Mouse (Mus musculus) right cerebral cortex, postnatal 10 days (tissue): ENCODE data around the gene Mrpl20.
A peak's percentile ranks its signal among the peaks of the same experiment; 100 is the strongest.

Source experiments
- DNase-seq, 2 experiments: peaks; one replicate each; pipeline ENCODE4 v3.0.0; 2021; ENCODE audit warnings: low spot score in 2 of 2

The Mrpl20 gene

DNA sequence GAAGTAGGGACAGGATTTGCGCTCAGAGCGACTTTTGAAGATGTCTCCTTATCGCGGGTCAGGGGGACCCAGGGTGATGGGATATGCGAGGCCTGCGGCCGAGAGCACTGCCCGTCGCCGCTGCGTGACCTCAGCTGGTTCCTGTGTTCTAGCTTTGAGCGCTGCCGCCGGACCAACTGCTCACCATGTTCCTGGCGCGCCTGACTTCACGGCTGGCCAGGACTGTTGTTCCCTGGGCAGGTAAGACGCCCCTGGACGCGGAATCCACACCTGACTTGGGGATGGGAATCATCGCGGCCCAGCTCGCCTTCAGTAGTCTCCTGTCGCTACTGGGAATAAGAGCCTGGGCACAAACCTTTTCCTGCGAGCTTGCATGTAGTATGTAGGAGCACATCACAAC is 29.2 kb downstream of the Mrpl20 start:
- no peak for DNase-seq

DNA sequence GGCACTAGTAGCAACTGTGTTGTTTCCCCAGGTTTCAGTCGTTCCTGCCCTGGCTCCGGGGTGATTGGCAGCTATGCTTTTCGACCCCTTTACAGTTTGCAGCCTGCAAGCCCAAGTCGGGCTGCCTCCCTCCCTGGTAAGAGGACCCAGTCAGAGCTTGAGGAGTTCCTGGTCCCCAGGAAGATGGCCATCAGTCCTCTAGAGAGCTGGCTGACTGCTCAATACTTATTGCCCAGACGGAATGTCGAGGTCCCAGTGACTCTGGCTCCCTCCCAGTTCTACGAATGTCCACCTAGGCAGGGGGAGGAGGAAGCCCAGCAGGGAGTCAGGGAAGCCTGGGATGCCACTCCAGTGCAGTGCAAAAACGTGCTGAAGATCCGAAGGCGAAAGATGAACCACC is 29.6 kb downstream of the Mrpl20 start:
- peak in 1 of 2 experiments; percentile 31 for DNase-seq

DNA sequence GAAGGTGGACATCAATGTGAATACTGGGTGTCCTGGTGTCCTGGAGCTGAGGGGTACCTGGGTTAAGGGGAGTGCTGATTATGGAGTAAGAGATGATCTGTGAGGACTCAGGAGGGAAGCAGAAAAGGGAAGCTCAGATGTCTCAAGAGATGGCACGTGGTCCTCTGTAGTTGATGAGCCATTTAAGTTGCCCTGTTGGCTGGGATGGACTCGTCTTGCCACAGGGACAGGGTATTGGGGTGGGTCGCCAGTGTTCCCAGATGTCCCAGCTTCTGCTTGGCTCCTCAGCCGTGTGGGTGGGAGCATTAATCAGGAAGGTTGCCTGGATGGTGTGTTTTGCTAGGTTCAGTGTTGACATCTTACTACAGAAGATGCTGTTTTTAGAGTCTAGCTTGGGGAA is 30.6 kb downstream of the Mrpl20 start:
- no peak for DNase-seq

DNA sequence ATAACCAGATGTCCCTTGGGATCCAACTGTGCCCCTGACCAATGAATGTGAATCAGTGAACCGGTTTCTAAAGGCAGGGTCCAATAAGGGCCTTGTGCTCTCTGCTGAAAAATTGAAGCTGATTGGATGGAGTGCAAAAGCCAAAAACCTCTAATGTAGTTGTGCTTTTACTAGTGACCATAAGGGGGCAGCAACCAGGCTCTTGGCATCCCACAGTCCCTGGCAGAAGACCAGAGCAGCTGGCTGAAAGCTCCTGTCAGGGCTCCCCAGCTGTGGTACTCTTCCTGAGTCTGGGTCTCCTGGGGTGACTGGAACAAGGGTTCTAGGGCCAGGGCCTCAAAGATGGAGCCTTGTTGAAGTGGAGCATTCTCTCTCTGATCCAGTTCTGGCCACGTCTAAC is 31.2 kb downstream of the Mrpl20 start:
- peak; percentile 86 for DNase-seq

DNA sequence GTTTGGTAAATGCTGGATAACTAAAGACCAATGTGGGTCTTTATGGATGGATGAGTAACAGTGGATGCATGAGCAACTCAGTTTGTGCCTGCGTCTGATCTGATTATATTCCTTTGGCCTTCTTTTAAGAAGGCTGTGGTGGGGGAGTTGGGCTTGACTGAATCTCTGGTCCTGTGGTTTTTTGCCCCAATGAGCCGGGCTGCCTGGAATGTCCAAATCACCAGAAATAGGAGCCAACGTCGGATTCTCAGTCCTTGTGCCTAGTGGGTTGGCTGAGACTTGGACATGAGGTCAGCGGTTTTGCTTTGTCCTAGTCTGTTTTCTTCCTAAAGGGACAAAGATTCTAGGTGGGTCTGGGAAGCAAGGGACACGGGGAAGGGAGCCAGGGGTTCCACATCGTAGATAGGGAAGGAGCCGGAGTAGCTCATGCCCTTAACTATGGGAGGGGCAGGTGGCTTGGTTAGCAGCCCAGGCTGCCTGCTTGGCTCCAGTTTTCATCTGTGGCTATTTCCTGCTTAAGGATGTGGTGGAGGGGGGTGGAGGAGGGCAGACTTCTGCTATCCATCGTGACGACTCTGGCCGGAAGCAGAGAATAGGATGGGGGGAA is 34.8 kb downstream of the Mrpl20 start:
- peak in 1 of 2 experiments; percentile 25 for DNase-seq

DNA sequence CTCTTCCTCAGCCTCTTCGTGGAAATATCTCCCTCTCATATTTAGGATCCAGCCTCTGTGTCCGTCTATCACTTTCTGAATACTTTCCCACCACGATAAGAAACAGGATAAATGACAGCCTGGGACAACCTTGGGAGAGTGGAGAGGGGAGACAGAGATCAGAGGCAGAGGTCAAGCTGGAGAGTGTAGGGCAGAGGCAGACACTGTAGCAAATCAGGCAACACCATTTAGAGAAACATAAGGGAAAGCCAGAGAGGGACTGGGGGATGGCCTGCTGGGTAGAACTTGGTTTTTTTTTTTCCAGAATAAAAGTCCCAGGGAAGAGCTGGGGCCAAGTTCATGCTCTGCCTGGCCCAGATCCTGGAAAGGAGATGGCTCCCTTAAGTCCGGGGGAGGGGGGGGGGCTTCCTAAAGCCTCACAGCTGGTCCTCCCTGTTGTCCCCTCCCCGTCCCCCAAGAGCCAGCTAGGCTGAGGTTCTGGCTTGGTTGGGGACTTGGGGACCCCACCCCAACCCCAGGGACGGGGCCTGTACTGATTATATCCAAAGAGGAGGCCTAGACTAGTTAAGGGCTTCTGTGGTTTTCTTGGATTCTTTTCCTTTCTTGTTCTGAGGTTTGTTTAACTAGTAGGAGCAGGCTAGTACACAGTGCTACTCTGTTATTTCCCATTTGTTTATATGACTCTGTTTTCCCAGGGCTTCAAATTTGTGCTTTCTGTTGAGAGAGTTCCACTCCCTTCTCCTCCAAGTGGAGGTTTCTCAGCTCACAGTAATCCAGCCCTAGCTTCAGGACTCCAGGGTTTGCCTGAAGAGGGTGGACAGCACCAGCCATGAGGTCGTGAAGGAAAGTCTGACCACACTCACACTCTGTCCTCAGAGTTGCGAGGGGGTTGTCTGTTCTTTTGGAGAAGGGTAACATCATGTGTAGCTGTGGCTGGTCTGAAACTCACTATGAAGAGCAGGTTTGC is 35.8 kb downstream of the Mrpl20 start:
- DNase-seq, result no peak

DNA sequence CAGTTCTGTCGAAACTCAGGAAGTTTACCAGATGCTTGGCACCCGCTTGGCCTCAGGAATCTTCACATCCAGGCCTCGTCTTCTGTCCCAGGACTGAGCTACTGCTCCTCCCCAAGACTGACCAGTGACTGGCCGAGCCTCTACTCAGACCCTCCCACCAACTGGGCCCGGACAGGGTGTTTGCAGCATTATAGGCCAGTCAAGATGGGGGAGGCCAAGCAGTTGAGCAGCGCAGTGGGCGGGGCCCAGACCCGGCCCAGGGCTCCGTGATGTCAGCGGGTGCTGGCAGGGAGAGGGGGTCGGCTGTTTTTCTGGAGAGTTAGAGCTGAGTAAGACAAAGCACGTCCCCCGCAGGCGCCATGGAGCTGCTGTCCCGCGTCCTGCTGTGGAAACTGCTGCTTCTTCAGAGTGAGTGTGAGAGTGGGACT is 36.8 kb downstream of the Mrpl20 start, which contains the start of gene Mxra8:
TSS of gene Mxra8 (plus strand) at position 198 of the 428 bp plus-strand sequence.
- DNase-seq, result peak in 1 of 2 experiments; percentile 64

DNA sequence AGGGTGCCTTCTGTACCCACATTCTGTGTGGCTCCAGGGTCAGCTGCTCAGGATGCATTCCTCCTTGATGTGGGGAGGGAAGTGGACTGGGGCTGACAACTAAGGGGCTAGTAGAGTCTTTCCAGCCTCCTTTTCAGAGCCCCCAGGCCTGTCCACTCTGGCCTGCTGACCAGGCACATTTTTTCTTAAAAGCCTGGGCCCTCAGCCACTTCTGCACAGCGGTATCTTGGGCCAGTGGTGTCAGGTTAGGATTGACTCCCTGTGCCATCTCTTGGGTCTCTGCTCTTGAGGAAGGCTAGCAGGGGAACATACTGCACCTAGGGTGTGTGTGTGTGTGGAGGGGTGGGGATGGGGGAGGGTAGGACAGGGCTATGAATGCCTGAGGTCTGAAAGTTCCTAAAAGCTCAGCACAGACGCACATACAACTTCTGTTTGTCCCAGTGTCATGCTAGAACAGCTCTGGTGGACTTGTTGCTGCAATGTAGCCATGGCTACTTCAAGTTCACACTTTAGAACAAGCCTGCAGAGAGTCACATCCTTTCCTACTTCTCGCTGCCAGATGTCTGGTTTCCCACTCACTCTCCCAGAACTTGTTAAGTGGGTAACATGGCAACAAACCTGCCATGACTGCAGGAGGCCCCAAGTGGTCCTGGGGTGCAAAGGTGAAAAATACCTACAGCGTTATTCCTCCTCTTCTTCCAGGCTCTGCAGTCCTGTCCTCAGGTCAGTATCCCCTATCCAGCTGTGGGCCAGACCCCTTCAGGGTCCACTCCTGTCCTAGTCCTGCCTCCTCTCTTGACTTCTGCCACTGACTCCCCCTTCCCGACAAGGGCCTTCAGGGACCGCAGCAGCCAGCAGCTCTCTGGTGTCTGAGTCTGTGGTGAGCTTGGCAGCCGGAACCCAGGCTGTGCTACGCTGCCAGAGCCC is 37.7 kb downstream of the Mrpl20 start:
- DNase-seq, result peak in 1 of 2 experiments; percentile 34

DNA sequence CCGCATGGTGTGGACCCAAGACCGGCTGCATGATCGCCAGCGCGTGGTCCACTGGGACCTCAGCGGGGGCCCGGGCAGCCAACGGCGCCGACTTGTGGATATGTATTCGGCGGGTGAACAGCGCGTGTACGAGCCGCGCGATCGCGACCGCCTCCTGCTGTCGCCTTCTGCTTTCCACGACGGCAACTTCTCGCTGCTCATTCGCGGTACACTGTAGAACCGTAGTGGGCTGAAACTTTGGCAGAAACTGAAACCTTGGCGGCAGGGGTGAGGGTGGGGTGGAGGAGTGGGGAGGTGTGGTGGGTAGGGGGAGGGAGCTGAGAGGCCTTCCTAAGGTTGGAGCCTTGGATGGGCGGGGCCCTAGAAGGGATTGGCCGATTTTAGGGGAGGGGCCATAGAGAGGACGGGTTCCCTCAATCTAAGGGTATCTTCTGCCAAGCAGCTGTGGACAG is 38.4 kb downstream of the Mrpl20 start:
- DNase-seq, result peak in 1 of 2 experiments; percentile 54

DNA sequence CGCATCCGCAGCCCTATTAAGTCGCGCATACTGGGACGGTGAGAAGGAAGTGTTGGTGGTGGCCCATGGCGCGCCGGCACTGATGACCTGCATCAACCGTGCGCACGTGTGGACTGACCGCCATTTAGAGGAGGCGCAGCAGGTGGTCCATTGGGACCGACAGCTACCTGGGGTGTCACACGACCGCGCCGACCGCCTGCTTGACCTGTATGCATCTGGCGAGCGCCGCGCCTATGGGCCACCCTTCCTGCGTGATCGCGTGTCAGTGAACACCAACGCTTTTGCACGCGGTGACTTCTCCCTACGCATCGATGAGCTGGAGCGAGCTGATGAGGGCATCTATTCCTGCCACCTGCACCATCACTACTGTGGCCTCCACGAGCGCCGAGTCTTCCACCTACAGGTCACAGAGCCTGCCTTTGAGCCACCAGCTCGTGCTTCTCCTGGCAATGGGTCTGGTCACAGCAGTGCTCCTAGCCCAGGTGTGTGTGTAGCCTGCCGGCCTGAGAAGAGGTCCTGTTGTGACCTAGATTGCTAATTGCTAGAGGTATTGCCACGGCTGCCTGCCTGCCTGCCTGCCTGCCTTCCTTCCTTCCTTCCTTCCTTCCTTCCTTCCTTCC is 39.1 kb downstream of the Mrpl20 start:
- DNase-seq, result no peak

DNA sequence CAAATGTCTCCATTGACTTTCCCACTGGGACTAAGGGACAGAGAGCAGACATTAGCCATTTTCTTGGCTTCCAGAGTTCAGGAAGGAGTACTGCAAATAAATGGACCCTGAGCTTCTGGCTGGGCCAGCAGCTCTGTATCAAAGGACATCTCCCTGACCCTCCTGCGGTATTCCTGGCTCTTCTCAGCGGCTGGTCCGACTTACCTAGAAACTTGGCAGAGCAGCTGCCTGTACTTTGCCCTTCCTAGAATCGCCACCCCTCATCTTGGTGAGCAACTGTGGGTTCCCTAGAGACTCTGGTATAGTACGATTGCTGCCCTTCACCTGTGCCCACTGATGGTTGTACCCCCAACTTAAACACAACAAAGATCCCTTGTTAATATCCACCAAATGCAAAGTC is 40.6 kb downstream of the Mrpl20 start:
- no peak for DNase-seq

DNA sequence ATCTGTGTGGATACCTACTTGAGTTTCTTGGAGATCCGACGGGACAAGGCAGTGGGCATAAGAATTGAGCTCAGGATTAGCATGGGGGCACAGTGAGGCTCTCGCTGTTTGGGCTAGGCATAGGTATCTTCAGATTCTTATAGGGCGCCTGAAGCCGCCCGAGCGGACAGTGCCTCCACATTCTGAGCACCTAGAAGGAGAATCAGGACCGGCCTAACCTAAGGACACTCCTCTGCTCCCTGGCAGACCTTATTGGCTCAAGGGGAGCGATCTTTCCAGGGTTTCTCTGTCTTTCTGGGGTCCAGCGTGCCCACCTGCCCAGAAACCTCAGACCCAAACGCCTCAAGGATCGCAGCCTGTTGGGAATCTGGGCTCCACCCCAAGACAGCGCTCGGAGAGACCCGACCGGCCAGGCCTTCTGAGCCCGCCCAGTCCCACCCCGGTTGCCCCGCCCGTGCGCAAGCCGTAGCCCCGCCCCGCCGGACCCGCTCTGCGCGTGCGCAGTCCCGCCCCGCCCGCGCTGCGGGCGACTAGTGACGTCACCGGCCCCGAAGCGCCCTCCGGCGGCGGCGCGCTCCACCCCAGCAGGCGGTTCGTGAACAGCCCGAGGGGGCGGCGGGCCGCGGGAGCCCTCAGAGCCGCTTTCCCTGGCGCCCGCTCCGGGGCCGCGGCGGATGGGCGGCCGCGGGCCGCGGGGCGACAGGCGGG is 44.3 kb downstream of the Mrpl20 start, which contains the start of gene Dvl1:
TSS of gene Dvl1 (plus strand) at position 532 of the 708 bp plus-strand sequence.
- peak; percentile 92 to 96 for DNase-seq

DNA sequence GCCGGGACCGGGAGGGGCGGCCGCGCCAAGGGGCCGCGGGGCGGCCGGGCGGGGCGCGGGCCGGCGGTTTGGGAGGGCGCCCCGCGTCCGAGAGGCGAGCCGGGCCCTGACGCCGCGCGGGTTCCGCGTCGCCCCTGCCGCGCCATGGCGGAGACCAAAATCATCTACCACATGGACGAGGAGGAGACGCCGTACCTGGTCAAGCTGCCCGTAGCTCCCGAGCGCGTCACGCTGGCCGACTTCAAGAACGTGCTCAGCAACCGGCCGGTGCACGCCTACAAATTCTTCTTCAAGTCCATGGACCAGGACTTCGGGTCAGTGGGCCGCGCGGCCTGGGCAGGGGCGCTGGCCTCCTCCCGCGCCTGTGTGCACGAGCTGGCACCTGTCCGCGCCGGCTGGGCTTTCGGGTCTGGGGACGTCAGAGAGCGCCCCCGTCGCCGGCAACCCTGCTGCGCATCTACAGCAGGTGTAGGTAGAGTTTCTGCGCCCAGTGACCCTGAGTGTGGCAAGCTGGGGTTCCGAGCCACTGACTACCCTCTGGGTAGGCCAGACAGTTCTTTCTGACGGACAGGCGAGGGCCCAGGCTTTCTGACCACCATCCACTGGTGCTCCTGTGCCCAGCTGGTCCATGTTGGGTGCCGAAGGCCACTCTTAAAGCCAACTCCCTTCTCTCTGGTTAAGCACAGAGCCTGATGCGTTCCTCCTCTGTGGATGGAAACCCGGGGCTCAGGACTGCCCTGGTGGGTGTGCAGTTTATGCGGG is 45.1 kb downstream of the Mrpl20 start:
- DNase-seq, result peak; percentile 59 to 71

DNA sequence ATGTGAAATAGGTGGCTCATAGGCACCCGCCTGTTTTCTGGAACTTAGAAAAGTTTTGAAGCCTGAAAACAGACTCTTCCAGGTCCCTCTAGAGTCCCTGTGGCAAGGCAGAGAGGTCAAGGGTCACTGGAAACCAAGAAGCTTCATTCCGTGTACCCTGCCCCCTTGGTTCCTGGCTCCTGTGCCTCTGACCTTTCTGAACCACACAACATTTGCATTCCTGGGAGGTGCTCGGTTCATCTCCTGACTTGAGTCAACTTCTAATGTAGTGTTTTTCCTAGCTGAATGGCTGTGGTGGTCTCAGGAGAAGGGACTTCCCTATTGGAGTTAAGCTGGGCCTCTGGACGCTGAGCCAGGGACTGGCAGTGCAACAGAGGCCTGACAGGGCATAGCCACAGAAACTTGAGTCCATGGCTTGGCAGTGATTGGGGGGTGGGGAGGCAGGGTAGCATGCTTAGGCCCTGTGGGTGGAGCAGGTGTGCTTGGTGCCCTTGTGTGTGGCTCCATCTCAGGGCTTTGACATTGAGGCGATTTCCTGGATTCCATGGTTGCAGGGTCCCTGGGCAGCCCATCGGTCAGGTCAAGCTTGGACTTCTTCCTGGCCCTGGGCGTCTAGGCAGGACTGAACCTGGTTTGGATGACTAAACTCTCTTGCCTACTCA is 45.9 kb downstream of the Mrpl20 start:
- DNase-seq, result no peak

DNA sequence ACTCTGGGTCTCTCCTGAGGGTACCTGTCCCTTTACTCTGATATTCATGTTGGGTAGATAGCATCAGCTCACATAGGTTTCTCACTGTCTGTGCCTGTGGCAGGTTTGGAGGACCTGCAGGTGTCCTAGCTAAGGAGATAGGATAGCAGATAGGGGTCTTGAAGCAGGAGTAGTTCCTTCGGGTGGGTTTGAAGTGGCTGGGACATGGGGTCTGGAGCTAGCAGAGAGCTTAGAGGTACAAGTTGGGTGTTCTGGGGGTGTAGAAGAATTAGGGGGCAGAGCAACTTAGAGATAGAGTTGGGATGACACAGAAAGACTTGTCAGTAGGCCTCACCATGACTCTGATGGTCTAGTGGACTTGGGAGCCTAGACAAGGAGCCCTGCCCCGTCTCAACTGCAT is 46.7 kb downstream of the Mrpl20 start:
- no peak for DNase-seq

DNA sequence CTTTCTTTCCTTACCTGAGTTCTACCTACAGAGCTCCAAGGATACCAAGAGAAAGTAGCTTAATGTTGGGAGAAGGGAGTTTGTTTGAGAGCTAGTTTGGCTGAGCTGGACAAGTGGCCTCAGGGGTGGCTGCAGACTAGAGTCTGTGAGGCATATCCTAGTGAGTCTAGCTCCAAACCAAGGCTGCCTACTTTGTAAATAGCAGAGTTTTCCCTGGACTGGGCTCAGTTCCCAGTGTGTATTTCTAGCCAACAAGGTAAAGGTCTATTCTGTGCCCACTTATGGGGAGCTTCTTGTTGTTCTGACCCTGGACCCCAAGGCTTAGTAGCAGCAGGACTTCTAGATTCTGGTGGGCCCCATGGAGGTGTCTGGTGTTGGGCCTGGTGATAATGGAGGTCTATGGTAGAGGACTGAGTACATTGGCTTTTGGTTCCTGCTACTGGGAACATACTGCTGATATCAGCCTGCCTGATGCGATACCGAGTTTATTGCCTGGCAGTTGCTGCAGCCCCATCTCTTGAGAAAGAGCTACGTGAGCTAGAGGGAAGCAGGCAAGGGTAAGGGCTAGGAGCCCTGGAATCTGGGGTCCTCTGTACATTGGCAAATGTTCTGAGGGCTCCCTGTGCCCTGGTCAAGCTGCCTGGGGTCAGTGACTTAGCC is 47.2 kb downstream of the Mrpl20 start:
- DNase-seq, result no peak

DNA sequence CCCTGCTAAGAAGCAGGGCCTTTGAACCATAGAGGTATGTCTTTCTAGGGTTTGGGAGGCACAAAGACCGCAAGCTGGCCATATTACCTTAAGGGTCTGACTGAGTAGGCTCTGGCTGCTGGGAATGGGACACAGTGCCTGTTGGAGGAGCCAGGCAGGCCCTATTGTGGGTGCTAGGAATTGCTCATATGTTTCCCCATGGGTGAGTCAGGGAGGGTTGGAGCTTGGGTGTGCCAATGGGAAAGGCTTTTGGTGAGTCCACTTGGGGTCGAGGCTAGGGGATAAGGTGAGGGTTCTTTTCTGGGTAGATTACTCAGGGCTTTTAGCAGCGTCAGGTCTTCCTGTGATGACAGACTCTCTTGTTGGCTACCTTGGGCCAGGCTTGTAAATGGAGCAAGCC is 48.7 kb downstream of the Mrpl20 start:
- no peak for DNase-seq

DNA sequence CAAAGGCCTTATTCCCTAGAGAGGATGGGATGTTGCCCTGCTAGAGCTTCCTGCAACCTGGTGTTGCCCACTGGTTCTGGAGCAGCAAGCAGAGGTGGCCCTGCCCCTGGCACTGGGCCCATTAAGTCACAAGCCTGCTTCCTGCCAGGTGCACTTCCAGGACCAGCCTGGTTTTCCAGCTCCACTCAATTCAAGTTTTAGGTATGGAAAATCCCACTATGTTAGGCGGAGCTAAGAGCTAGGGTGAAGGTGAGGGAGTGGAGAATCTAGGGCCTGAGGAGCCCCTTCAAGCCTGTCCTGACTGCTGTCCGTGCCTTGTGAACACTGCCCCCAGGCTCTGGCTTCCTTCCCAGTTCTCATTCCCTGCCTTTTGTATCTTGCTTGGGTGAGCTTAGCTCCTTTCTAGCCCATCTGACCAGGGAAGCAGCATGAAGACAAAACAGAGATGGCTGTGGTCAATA is 49.3 kb downstream of the Mrpl20 start:
- DNase-seq, result no peak

DNA sequence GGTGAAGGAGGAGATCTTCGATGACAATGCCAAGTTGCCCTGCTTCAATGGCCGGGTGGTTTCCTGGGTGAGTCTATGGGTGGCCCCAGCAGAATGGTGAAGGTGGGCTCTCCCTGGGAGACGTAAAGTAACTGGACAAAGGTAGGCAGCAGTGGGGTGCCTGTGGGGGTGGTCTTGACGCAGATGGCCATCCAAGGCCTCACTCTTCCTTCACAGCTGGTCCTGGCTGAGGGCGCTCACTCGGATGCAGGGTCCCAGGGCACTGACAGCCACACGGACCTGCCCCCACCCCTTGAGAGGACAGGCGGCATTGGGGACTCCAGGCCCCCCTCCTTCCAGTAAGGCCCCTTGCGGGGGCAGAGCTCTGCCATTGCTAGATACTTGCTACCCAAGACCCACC is 50.7 kb downstream of the Mrpl20 start:
- no peak for DNase-seq
